ENCODE assay signal across 18 mouse cellular contexts in the genomic region with DNA sequence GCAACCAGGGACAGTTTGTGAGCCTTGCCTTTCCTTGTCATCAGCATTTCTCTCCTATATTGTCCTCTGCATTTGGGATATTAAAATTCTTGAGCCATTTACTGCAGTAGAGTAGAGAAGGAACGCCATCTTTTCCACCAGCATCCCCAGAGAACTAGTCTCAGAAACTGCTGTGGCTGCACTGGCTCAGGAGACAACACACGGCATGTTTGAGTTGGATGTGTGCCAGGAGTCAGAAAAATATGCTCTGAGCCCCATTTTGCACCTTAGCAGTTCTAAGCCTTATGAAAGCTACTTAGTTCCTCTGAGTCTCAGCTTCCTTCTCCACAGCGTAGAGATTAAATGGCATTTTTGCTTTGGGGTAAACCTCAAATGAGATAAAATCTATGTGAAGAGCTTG. TPM values are rescaled to one million over a fixed set of nuclear protein-coding genes. Genes with fewer than 3 reads are reported as not detected.
DNase-seq lines count a peak whose midpoint lies in the region; ATAC-seq and TF ChIP-seq lines count a peak whose summit lies in the region.
"Had no signal": no experiment of that assay in that cellular context is flagged by ENCODE, and none has a peak within 500 bp of the region (broad histone marks: within the 10 kb centered on the region; RNA-seq: fewer than 3 reads in every experiment).

No protein-coding gene starts in this region.

- no peak overlapping the region for H3K9ac ChIP-seq in intestine, embryonic 14.5 days (ENCODE audit: low read length)
- no peak overlapping the region for H3K9ac ChIP-seq in intestine, embryonic 16.5 days (ENCODE audit: low read depth, low read length)
- no peak overlapping the region for H3K9ac ChIP-seq in forebrain, embryonic 15.5 days (replicated peaks)
- H3K9ac ChIP-seq in midbrain, postnatal 0 days (replicated peaks; ENCODE audit: low read length, poor library complexity, severe bottlenecking), result peak overlapping the region; percentile 50; the same call in 1 of the 2 replicates
- H3K9ac ChIP-seq: limb, embryonic 12.5 days had no signal

- WGBS in intestine, embryonic 14.5 days, result 59% methylated on average over 3 of the region's 3 CpGs
- 52% methylated on average over 3 of the region's 3 CpGs for WGBS in intestine, embryonic 16.5 days
- WGBS in forebrain, embryonic 15.5 days, result 62% methylated on average over 3 of the region's 3 CpGs
- 44% methylated on average over 3 of the region's 3 CpGs for WGBS in midbrain, postnatal 0 days

- no peak overlapping the region for H3K4me3 ChIP-seq in intestine, embryonic 14.5 days (ENCODE audit: low read depth, low read length)
- no peak overlapping the region for H3K4me3 ChIP-seq in intestine, embryonic 16.5 days (ENCODE audit: low read length)
- 0 out of 2 replicates have a peak overlapping the region, but pooled peaks have one; percentile 3 for H3K4me3 ChIP-seq in forebrain, embryonic 15.5 days
- peak overlapping the region; percentile 48 for H3K4me3 ChIP-seq in midbrain, postnatal 0 days (ENCODE audit: low read depth, low read length)
- H3K4me3 ChIP-seq: heart, adult 2 months; limb, embryonic 12.5 days had no signal

- peak; percentile 46 to 55 for DNase-seq in cerebellum, postnatal 14 days
- DNase-seq in cerebellum, postnatal 4 days (ENCODE audit: low spot score in 2 of 2), result no peak
- DNase-seq in intestine, embryonic 14.5 days (ENCODE audit: low spot score), result peak; percentile 44
- peak; percentile 27 for DNase-seq in midbrain, postnatal 0 days (ENCODE audit: low spot score)
- DNase-seq in left cerebral cortex, adult 18-20 months (ENCODE audit: low spot score in 2 of 2), result no peak
- no peak for DNase-seq in kidney, adult 9 months
- DNase-seq: embryo, embryonic 11 days; heart, adult 2 months; heart, postnatal 4 days; lung, postnatal 4 days had no signal

- ATAC-seq in intestine, embryonic 14.5 days (replicated peaks; ENCODE audit: low FRiP score, low TSS enrichment, low read depth), result no peak
- no peak for ATAC-seq in intestine, embryonic 16.5 days
- ATAC-seq in forebrain, embryonic 15.5 days (replicated peaks), result no peak
- no peak for ATAC-seq in midbrain, postnatal 0 days (ENCODE audit: low FRiP score)

- H3K27me3 ChIP-seq in intestine, embryonic 14.5 days (replicated peaks; ENCODE audit: control insufficient read depth, insufficient read depth, low read length), result no peaks in the 10 kb centered on the region
- H3K27me3 ChIP-seq in intestine, embryonic 16.5 days (replicated peaks; ENCODE audit: control insufficient read depth, insufficient read depth, low read length), result no peaks in the 10 kb centered on the region
- no peaks in the 10 kb centered on the region for H3K27me3 ChIP-seq in forebrain, embryonic 15.5 days
- H3K27me3 ChIP-seq in midbrain, postnatal 0 days (ENCODE audit: insufficient read depth, low read length), result no peaks in the 10 kb centered on the region

- no peaks in the 10 kb centered on the region for H3K9me3 ChIP-seq in intestine, embryonic 14.5 days (ENCODE audit: control insufficient read depth, low read length)
- no peaks in the 10 kb centered on the region for H3K9me3 ChIP-seq in intestine, embryonic 16.5 days (ENCODE audit: control insufficient read depth, low read length)
- H3K9me3 ChIP-seq in forebrain, embryonic 15.5 days, result no peaks in the 10 kb centered on the region
- H3K9me3 ChIP-seq in midbrain, postnatal 0 days (ENCODE audit: low read length), result no peaks in the 10 kb centered on the region
- H3K9me3 ChIP-seq: limb, embryonic 12.5 days had no signal

- H3K27ac ChIP-seq in intestine, embryonic 14.5 days (ENCODE audit: low read depth), result no peak overlapping the region
- H3K27ac ChIP-seq in intestine, embryonic 16.5 days (ENCODE audit: low read length), result no peak overlapping the region
- no peak overlapping the region for H3K27ac ChIP-seq in forebrain, embryonic 15.5 days (replicated peaks)
- 0 out of 2 replicates have a peak overlapping the region, but pooled peaks have one; percentile 34 for H3K27ac ChIP-seq in midbrain, postnatal 0 days (ENCODE audit: low read depth, low read length)
- H3K27ac ChIP-seq: heart, adult 2 months; kidney, postnatal 0 days; limb, embryonic 12.5 days had no signal

- no peak overlapping the region for H3K4me2 ChIP-seq in intestine, embryonic 14.5 days (ENCODE audit: low read length)
- H3K4me2 ChIP-seq in intestine, embryonic 16.5 days (ENCODE audit: low read depth, low read length), result no peak overlapping the region
- peak overlapping the region; percentile 54 for H3K4me2 ChIP-seq in forebrain, embryonic 15.5 days (replicated peaks)
- peak overlapping the region; percentile 77 for H3K4me2 ChIP-seq in midbrain, postnatal 0 days (ENCODE audit: low read depth, low read length, poor library complexity, severe bottlenecking)
- H3K4me2 ChIP-seq: limb, embryonic 12.5 days had no signal

- TF ChIP-seq CTCF in midbrain, postnatal 0 days (IDR thresholded peaks at IDR 0.05), result no peak

- H3K36me3 ChIP-seq in intestine, embryonic 14.5 days (ENCODE audit: control insufficient read depth, insufficient read depth, low read length), result no peaks in the 10 kb centered on the region
- H3K36me3 ChIP-seq in intestine, embryonic 16.5 days (ENCODE audit: control insufficient read depth, insufficient read depth, low read length), result no peaks in the 10 kb centered on the region
- H3K36me3 ChIP-seq in forebrain, embryonic 15.5 days, result peaks cover 16% of the 10 kb centered on the region
- H3K36me3 ChIP-seq in midbrain, postnatal 0 days (ENCODE audit: insufficient read depth, low read length), result peaks cover 24% of the 10 kb centered on the region
- H3K36me3 ChIP-seq: limb, embryonic 12.5 days had no signal

- H3K4me1 ChIP-seq in intestine, embryonic 14.5 days (replicated peaks; ENCODE audit: control insufficient read depth, insufficient read depth, low read length), result 0 out of 2 replicates have a peak, but pooled peaks cover 4% of the 10 kb centered on the region
- H3K4me1 ChIP-seq in intestine, embryonic 16.5 days (ENCODE audit: control insufficient read depth, insufficient read depth, low read length), result no peaks in the 10 kb centered on the region
- H3K4me1 ChIP-seq in forebrain, embryonic 15.5 days, result peaks cover 45% of the 10 kb centered on the region
- H3K4me1 ChIP-seq in midbrain, postnatal 0 days (ENCODE audit: insufficient read depth, low read length), result peaks cover 25% of the 10 kb centered on the region

RNA-seq across cellular contexts. Expression of a gene that starts 2.2 kb away (rescaled TPM):
- polyA plus RNA-seq in intestine, embryonic 14.5 days (2014; fragmentation: Nextera tagmentation; extraction: Ambion mirVana), result 1.8 and 2.8 TPM in 2 replicates
- polyA plus RNA-seq in intestine, embryonic 16.5 days (2015; fragmentation: Nextera tagmentation; extraction: Ambion mirVana), result 1.2 and 1.7 TPM in 2 replicates
- 47.6 and 54.1 TPM in 2 replicates for polyA plus RNA-seq in forebrain, embryonic 15.5 days (2015; fragmentation: Nextera tagmentation; extraction: Ambion mirVana)
- total RNA-seq in midbrain, postnatal 0 days (2014; rRNA removed), result 195 and 210 TPM in 2 replicates
- polyA plus RNA-seq in midbrain, postnatal 0 days (2015; fragmentation: Nextera tagmentation; extraction: Ambion mirVana), result 88.1 and 93.6 TPM in 2 replicates
- 10 to 100 TPM; 57.5 to 61.9 TPM for total RNA-seq in left cerebral cortex, adult 18-20 months (2021)
- total RNA-seq: gastrocnemius, adult 18-20 months; heart, adult 2 months had no signal
- polyA plus RNA-seq: heart, adult 2 months had no signal

RNA-seq across cellular contexts. Expression of a gene that starts 18.7 kb away (rescaled TPM):
- not detected in 2 replicates for polyA plus RNA-seq in intestine, embryonic 14.5 days (2014; fragmentation: Nextera tagmentation; extraction: Ambion mirVana)
- polyA plus RNA-seq in intestine, embryonic 16.5 days (2015; fragmentation: Nextera tagmentation; extraction: Ambion mirVana), result not detected in 2 replicates
- polyA plus RNA-seq in forebrain, embryonic 15.5 days (2015; fragmentation: Nextera tagmentation; extraction: Ambion mirVana), result not detected in 2 replicates
- not detected in 2 replicates for total RNA-seq in midbrain, postnatal 0 days (2014; rRNA removed)
- not detected in 2 replicates for polyA plus RNA-seq in midbrain, postnatal 0 days (2015; fragmentation: Nextera tagmentation; extraction: Ambion mirVana)
- not detected for total RNA-seq in left cerebral cortex, adult 18-20 months (2021)
- total RNA-seq: gastrocnemius, adult 18-20 months; heart, adult 2 months; heart, postnatal 4 days; layer of hippocampus, postnatal 10 days had no signal
- polyA plus RNA-seq: cerebellum, adult 2 months; kidney, postnatal 0 days; limb, embryonic 12.5 days; liver, embryonic 16.5 days had no signal

RNA-seq across cellular contexts. Expression of a gene that starts 23.2 kb away (rescaled TPM):
- 64.2 and 68.9 TPM in 2 replicates for polyA plus RNA-seq in intestine, embryonic 14.5 days (2014; fragmentation: Nextera tagmentation; extraction: Ambion mirVana)
- polyA plus RNA-seq in intestine, embryonic 16.5 days (2015; fragmentation: Nextera tagmentation; extraction: Ambion mirVana), result 36.1 and 39.6 TPM in 2 replicates
- polyA plus RNA-seq in forebrain, embryonic 15.5 days (2015; fragmentation: Nextera tagmentation; extraction: Ambion mirVana), result 49.1 and 49.7 TPM in 2 replicates
- total RNA-seq in midbrain, postnatal 0 days (2014; rRNA removed), result 51.2 and 65.2 TPM in 2 replicates
- polyA plus RNA-seq in midbrain, postnatal 0 days (2015; fragmentation: Nextera tagmentation; extraction: Ambion mirVana), result 63.6 and 69.4 TPM in 2 replicates
- 10 to 100 TPM; 29.3 to 30.7 TPM for total RNA-seq in left cerebral cortex, adult 18-20 months (2021)

RNA-seq across cellular contexts. Expression of a gene that starts 36.9 kb away (rescaled TPM):
- 24.7 and 25.3 TPM in 2 replicates for polyA plus RNA-seq in intestine, embryonic 14.5 days (2014; fragmentation: Nextera tagmentation; extraction: Ambion mirVana)
- polyA plus RNA-seq in intestine, embryonic 16.5 days (2015; fragmentation: Nextera tagmentation; extraction: Ambion mirVana), result 15.1 and 16.4 TPM in 2 replicates
- polyA plus RNA-seq in forebrain, embryonic 15.5 days (2015; fragmentation: Nextera tagmentation; extraction: Ambion mirVana), result 44.8 and 51.4 TPM in 2 replicates
- 50.8 and 54.4 TPM in 2 replicates for total RNA-seq in midbrain, postnatal 0 days (2014; rRNA removed)
- 61.9 and 68.2 TPM in 2 replicates for polyA plus RNA-seq in midbrain, postnatal 0 days (2015; fragmentation: Nextera tagmentation; extraction: Ambion mirVana)
- total RNA-seq in left cerebral cortex, adult 18-20 months (2021), result 10 to 100 TPM; 58.3 to 59.3 TPM

RNA-seq across cellular contexts. Expression of a gene that starts 45.6 kb away (rescaled TPM):
- polyA plus RNA-seq in intestine, embryonic 14.5 days (2014; fragmentation: Nextera tagmentation; extraction: Ambion mirVana), result 25.5 and 30.5 TPM in 2 replicates
- 28.9 and 30.1 TPM in 2 replicates for polyA plus RNA-seq in intestine, embryonic 16.5 days (2015; fragmentation: Nextera tagmentation; extraction: Ambion mirVana)
- 12.9 and 14.7 TPM in 2 replicates for polyA plus RNA-seq in forebrain, embryonic 15.5 days (2015; fragmentation: Nextera tagmentation; extraction: Ambion mirVana)
- 8.3 and 15.4 TPM in 2 replicates for total RNA-seq in midbrain, postnatal 0 days (2014; rRNA removed)
- 9.2 and 11.2 TPM in 2 replicates for polyA plus RNA-seq in midbrain, postnatal 0 days (2015; fragmentation: Nextera tagmentation; extraction: Ambion mirVana)
- total RNA-seq in left cerebral cortex, adult 18-20 months (2021), result 10 to 100 TPM; 14.2 to 14.3 TPM

Comparison
In these comparisons a context has a peak if more than half of its experiments do, and no peak if none do; other contexts are left out.
1. DNase-seq: peak in cerebellum, postnatal 14 days (2 of 2), intestine, embryonic 14.5 days (single experiment) and midbrain, postnatal 0 days (single experiment); none in cerebellum, postnatal 4 days (0 of 2), left cerebral cortex, adult 18-20 months (0 of 2) and kidney, adult 9 months (single experiment).
2. H3K4me2 ChIP-seq: peak in forebrain, embryonic 15.5 days (single experiment) and midbrain, postnatal 0 days (single experiment); none in intestine, embryonic 14.5 days (single experiment) and intestine, embryonic 16.5 days (single experiment).
3. H3K4me3 ChIP-seq: peak in forebrain, embryonic 15.5 days (single experiment) and midbrain, postnatal 0 days (single experiment); none in intestine, embryonic 14.5 days (single experiment) and intestine, embryonic 16.5 days (single experiment).
4. RNA of a gene that starts 2.2 kb away (polyA plus RNA-seq): 88.1 to 93.6 TPM in midbrain, postnatal 0 days and 47.6 to 54.1 TPM in forebrain, embryonic 15.5 days; 1.8 to 2.8 TPM in intestine, embryonic 14.5 days and 1.2 to 1.7 TPM in intestine, embryonic 16.5 days; every median in the first group is over 10 times any median in the second.